Mouse (Mus musculus) hindbrain, postnatal 0 days (tissue): ENCODE data around the gene Olfr1360. TPM values are rescaled to one million over a fixed set of nuclear protein-coding genes. Genes with fewer than 3 reads are reported as not detected.
"Not testable (repeated sequence)": the region's sequence is repeated elsewhere in the genome, so short reads cannot be mapped to it uniquely, and the experiment has no call there.

Experiments used
- ATAC-seq: fragments of 200-750 bp; cut with Nextera tagmentation; 2 replicates; pipeline ENCODE4 v1.8.0; 2017; ENCODE audit warnings: mild to moderate bottlenecking, moderate TSS enrichment, moderate library complexity
- DNase-seq: peaks from one replicate; pipeline ENCODE4 v3.0.0-alpha.2; 2015; ENCODE audit warnings: low spot score
- H3K27ac ChIP-seq: fragments of 300-500 bp; sonication (generic); 2 replicates; pipeline ENCODE4 v1.5.1; 2014; ENCODE audit warnings: mild to moderate bottlenecking
- H3K27me3 ChIP-seq: fragments of 300-500 bp; sonication (generic); 2 replicates; pipeline ENCODE4 v1.6.1; 2014; ENCODE audit warnings: low read length, mixed read lengths; ENCODE audit not compliant: insufficient read depth
- H3K36me3 ChIP-seq: fragments of 300-500 bp; sonication (generic); 2 replicates; pipeline ENCODE4 v1.6.1; 2014; ENCODE audit warnings: low read length, mixed read lengths; ENCODE audit not compliant: insufficient read depth
- H3K4me1 ChIP-seq: fragments of 300-500 bp; sonication (generic); 2 replicates; pipeline ENCODE4 v1.6.1; 2014; ENCODE audit warnings: antibody characterized with exemption, low read length, mixed read lengths; ENCODE audit not compliant: insufficient read depth
- H3K4me2 ChIP-seq: fragments of 300-500 bp; sonication (generic); 2 replicates; pipeline ENCODE4 v1.6.1; 2014; ENCODE audit warnings: low read depth, mild to moderate bottlenecking, low read length, moderate library complexity, mixed read lengths
- H3K4me3 ChIP-seq: fragments of 300-500 bp; sonication (generic); 2 replicates; pipeline ENCODE4 v1.5.1; 2014; ENCODE audit warnings: low read length
- H3K9ac ChIP-seq: fragments of 300-500 bp; sonication (generic); replicated peaks from 2 replicates; pipeline ENCODE4 v1.6.1; 2014; ENCODE audit warnings: mild to moderate bottlenecking, low read length, moderate library complexity, mixed read lengths
- H3K9me3 ChIP-seq: fragments of 300-500 bp; sonication (generic); 2 replicates; pipeline ENCODE4 v1.6.1; 2016; ENCODE audit warnings: low read length, mixed read lengths
- CTCF ChIP-seq: IDR thresholded peaks from 2 replicates; pipeline ENCODE4 v1.5.1; 2016; ENCODE audit warnings: antibody characterized with exemption, control low read depth, low read depth
- WGBS: fragments of 180-500 bp; shearing (Covaris S2); extraction: QIAGEN DNeasy Blood & Tissue Kit; methylation state at CpG from one replicate; pipeline ENCODE4 v1.1.7; 2014; 5-methylcytosine and 5-hydroxymethylcytosine counted together
- polyA plus RNA-seq: library from polyadenylated mRNA; unstranded; fragments of >200 nt; fragmentation: Nextera tagmentation; extraction: Ambion mirVana; gene quantifications from 2 replicates; pipeline ENCODE4 v1.2.1, GENCODE M21; 2015
- total RNA-seq: library from RNA; depleted of rRNA; stranded (reverse); fragments of >200 nt; gene quantifications from 2 replicates; pipeline ENCODE4 v1.2.3, GENCODE M21; 2014; rRNA removed

Gene Olfr1360
- not detected in 2 replicates for total RNA-seq
- polyA plus RNA-seq: not detected in 2 replicates

- Histone ChIP-seq H3K27ac (no peak within 1 kb of the TSS), H3K4me1 (no peaks in the 10 kb centered on the region), H3K9me3 (no peaks in the 10 kb centered on the region), H3K27me3 (no peaks in the 10 kb centered on the region), H3K4me2 (no peak within 1 kb of the TSS), H3K9ac (no peak within 1 kb of the TSS), H3K4me3 (no peak within 1 kb of the TSS), H3K36me3 (no peaks in the 10 kb centered on the region)
- no peak for ATAC-seq
- no peak for TF ChIP-seq CTCF
- 84% methylated on average over 2 of the region's 2 CpGs for WGBS
- DNase-seq: no peak
Measured at GRCm38 (mm10) chr13:21677305-21677704, at the start of gene Olfr1360. Gene Olfr1360, minus strand, starts transcription at chr13:21677405.

- DNase-seq (no peak), ATAC-seq (no peak)
- 0 out of 2 replicates have a peak, but pooled peaks have one; percentile 11 for TF ChIP-seq CTCF
- WGBS: 36% methylated on average over 5 of the region's 5 CpGs
- H3K27ac ChIP-seq: peak overlapping the region; percentile 88; the same call in 1 of the 2 replicates
- no peaks in the 10 kb centered on the region for H3K27me3 ChIP-seq
- no peaks in the 10 kb centered on the region for H3K36me3 ChIP-seq
- no peak overlapping the region for H3K9ac ChIP-seq
- no peaks in the 10 kb centered on the region for H3K9me3 ChIP-seq
- peak overlapping the region; percentile 59; the same call in 1 of the 2 replicates for H3K4me2 ChIP-seq
- H3K4me3 ChIP-seq: no peak overlapping the region
- H3K4me1 ChIP-seq: peaks cover 7% of the 10 kb centered on the region; the same call in 1 of the 2 replicates
Measured at GRCm38 (mm10) chr13:21722993-21723836, 46.0 kb upstream of the Olfr1360 start.

DNA sequence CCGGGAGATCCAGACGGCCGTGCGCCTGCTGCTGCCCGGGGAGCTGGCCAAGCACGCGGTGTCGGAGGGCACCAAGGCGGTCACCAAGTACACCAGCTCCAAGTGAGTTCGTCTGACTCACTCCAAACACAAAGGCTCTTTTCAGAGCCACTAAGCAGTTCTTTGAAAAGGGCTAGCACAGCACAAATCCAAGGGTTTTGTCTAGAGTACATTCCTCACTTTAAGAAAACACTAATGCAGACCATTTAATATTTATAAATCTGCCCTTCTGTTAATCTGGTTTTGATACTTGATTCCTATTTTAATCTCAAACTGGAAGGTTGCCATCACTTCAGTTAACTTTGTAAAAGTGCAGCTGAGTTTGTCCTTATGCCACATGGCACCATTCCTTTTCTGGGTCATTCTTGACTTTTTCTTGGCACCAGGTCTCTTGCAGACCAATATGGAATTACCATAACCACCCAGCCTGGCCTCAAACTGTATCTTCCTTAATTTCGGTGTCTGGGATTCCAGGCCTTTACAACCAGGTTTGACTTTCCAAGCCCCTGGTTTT, 45.2 kb upstream of the Olfr1360 start:
- TF ChIP-seq CTCF: no peak
- ATAC-seq (peak; percentile 68), DNase-seq (peak; percentile 56)
- H3K9me3 ChIP-seq: no peaks in the 10 kb centered on the region
- WGBS: 2% methylated on average over 11 of the region's 11 CpGs
- no peaks in the 10 kb centered on the region for H3K36me3 ChIP-seq
- H3K27ac ChIP-seq: peak overlapping the region; percentile 88
- H3K4me2 ChIP-seq: peak overlapping the region; percentile 59
- H3K9ac ChIP-seq: 0 out of 2 replicates have a peak overlapping the region, but pooled peaks have one; percentile 5
- peaks cover 9% of the 10 kb centered on the region; the same call in 1 of the 2 replicates for H3K4me1 ChIP-seq
- H3K4me3 ChIP-seq: peak overlapping the region; percentile 39
- H3K27me3 ChIP-seq: no peaks in the 10 kb centered on the region

DNA sequence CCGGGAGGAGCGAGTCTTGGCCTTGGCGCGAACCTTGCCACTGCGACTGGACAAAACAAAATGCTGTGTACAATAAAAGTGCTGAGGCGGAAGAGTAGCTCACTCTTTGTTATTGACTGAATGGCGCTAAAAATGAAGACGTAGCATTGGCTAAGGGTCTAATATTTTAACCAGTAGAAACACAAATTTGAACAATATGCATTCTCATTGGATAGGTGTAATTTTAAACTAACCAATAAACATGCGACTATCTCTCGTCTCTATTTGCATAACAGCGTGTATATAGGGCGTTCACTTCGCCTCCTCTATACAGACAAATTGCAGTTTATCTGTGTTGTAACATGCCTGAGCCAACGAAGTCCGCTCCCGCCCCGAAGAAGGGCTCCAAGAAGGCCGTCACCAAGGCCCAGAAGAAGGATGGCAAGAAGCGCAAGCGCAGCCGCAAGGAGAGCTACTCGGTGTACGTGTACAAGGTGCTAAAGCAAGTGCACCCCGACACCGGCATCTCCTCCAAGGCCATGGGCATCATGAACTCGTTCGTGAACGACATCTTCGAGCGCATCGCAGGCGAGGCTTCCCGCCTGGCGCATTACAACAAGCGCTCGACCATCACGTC, 44.7 kb upstream of the Olfr1360 start, which contains the start of gene Hist1h2bm:
Hist1h2bm (plus strand) TSS at position 288 of the 616 bp plus-strand sequence.
- Histone ChIP-seq H3K4me2 (peak within 1 kb of the TSS; percentile 59), H3K9ac (0 out of 2 replicates have a peak within 1 kb of the TSS, but pooled peaks have one; percentile 5), H3K4me3 (peak within 1 kb of the TSS; percentile 39), H3K27ac (peak within 1 kb of the TSS; percentile 88)
- WGBS: under 1% methylated on average over 36 of the region's 37 CpGs
- not testable (repeated sequence) for H3K27me3 ChIP-seq, H3K4me1 ChIP-seq, H3K9me3 ChIP-seq, H3K36me3 ChIP-seq
- DNase-seq (peak; percentile 93), ATAC-seq (peak; percentile 96)

DNA sequence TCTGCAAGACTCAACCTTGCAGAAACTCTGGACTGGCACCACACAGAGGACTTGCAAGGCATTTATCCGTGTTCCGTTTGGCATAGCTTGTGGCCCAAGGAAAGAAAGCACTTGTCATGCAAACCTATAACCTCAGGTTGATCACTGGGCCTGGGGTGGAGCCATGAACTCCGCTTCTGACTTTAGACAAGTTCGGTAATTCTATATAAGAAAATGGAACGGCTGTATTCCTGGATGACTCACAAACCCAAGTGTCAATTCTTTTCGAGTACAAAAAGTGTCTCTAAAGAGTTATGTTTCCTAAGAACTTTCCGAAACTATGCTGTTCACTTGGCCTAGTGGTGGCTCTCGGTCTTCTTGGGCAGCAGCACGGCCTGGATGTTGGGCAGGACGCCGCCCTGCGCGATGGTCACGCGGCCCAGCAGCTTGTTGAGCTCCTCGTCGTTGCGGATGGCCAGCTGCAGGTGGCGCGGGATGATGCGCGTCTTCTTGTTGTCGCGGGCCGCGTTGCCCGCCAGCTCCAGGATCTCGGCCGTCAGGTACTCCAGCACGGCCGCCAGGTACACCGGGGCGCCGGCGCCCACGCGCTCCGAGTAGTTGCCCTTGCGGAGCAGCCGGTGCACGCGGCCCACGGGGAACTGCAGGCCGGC, 44.0 kb upstream of the Olfr1360 start:
- not testable (repeated sequence) for DNase-seq, H3K27me3 ChIP-seq, H3K4me1 ChIP-seq, H3K9me3 ChIP-seq, H3K36me3 ChIP-seq, H3K9ac ChIP-seq
- 1% methylated on average over 19 of the region's 44 CpGs for WGBS
- Histone ChIP-seq H3K27ac (peak overlapping the region; percentile 66; the same call in 1 of the 2 replicates), H3K4me2 (peak overlapping the region; percentile 59), H3K4me3 (peak overlapping the region; percentile 39)
- ATAC-seq: peak; percentile 18

DNA sequence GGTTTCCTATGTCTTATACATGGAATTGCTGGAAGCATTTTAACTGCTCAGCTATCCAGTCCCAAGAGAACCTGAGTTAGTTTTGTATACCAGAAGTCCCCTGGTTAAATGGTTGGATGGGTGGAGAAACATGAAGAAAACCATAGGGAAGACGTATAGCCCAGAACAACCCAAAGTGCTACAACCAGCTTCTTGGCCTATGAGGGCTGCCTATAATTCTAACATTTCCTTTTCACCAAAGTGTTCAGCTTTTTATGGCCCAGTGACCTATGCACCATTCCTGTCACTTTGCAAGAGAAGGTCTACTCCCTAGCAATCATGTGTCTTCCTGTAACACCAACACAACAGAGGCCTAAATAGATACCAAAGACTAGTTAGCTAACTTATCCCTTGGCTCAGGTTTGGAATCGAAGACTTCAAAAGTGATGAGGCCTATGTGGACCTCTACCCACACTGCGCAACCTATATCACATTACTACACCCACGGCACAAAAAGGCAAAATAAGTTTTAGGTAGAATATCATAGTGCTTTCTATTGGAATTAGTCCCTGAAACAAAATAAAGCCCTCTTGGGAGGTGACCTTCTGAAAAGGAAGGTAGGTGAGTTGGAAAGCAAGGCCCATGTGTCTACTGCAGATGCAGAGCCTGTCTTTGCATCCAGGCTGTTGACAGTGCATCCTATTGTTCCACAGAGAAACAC, 41.3 kb upstream of the Olfr1360 start:
- Histone ChIP-seq H3K4me2 (peak overlapping the region; percentile 72), H3K36me3 (no peaks in the 10 kb centered on the region), H3K9ac (peak overlapping the region; percentile 44), H3K27me3 (no peaks in the 10 kb centered on the region), H3K4me1 (peaks cover 9% of the 10 kb centered on the region; the same call in 1 of the 2 replicates), H3K4me3 (peak overlapping the region; percentile 31), H3K9me3 (no peaks in the 10 kb centered on the region), H3K27ac (0 out of 2 replicates have a peak overlapping the region, but pooled peaks have one; percentile 58)
- WGBS: 63% methylated on average over 4 of the region's 4 CpGs
- DNase-seq (no peak), ATAC-seq (no peak)
- no peak for TF ChIP-seq CTCF

DNA sequence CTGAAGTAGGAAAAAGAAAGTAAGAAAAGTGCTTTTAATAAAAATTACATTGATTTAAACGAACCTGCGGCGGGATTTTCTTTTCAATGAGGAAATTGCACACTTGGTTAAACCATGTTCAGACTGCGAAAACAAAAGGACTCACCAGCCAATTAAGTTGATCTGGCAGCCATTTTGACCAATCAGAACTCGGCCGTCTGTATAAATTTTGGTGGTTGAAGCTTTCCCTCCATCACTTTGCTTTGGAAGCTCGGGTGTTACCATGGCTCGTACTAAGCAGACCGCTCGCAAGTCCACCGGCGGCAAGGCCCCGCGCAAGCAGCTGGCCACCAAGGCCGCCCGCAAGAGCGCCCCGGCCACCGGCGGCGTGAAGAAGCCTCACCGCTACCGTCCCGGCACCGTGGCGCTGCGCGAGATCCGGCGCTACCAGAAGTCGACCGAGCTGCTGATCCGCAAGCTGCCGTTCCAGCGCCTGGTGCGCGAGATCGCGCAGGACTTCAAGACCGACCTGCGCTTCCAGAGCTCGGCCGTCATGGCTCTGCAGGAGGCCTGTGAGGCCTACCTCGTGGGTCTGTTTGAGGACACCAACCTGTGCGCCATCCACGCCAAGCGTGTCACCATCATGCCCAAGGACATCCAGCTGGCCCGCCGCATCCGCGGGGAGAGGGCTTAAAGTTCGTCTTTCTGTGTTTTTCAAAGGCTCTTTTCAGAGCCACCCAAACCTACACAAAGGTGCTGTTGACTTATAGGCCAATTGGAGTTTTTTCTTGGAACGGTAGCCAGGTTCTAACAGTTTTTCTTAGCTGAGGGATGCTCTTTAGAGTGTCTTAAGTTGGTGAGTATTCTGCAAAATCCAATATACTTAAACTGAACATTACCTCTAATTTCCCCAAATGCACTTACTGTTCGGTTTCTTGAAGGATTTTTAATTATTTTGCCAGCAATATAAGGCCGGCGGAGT, 40.5 kb upstream of the Olfr1360 start, which contains the start of gene Hist1h3h:
Hist1h3h (plus strand) TSS at position 263 of the 961 bp plus-strand sequence.
- peak within 1 kb of the TSS; percentile 44 for H3K9ac ChIP-seq
- H3K36me3 ChIP-seq, H3K4me1 ChIP-seq, H3K9me3 ChIP-seq, H3K27me3 ChIP-seq: not testable (repeated sequence)
- peak within 1 kb of the TSS; percentile 79 for H3K27ac ChIP-seq
- ATAC-seq (peak; percentile 53), DNase-seq (peak; percentile 94)
- H3K4me3 ChIP-seq: peak within 1 kb of the TSS; percentile 38
- WGBS: 2% methylated on average over 27 of the region's 56 CpGs
- H3K4me2 ChIP-seq: peak within 1 kb of the TSS; percentile 72
